Mouse (Mus musculus) induced T-regulatory cell, adult 2 months (primary cell): ENCODE data around the gene E130116L18Rik.
"Not testable (repeated sequence)": the region's sequence is repeated elsewhere in the genome, so short reads cannot be mapped to it uniquely, and the experiment has no call there.

Experiments
- DNase-seq: peaks from one replicate; pipeline ENCODE4 v3.0.0-alpha.2; 2012; ENCODE audit warnings: low read depth

The E130116L18Rik gene

GRCm38 (mm10) chr5:25222752-25223702 lies at the start of gene E130116L18Rik:
Gene E130116L18Rik, minus strand, starts transcription at chr5:25223153.
- DNase-seq, result peak; percentile 94

- no peak for DNase-seq
Measured at GRCm38 (mm10) chr5:25268258-25268888, 45.4 kb upstream of the E130116L18Rik start.

- no peak for DNase-seq
Measured at GRCm38 (mm10) chr5:25262266-25262665, 39.3 kb upstream of the E130116L18Rik start.

- no peak for DNase-seq
Measured at GRCm38 (mm10) chr5:25261452-25261851, 38.5 kb upstream of the E130116L18Rik start.

- DNase-seq, result no peak
Measured at GRCm38 (mm10) chr5:25256686-25257085, 33.7 kb upstream of the E130116L18Rik start.

GRCm38 (mm10) chr5:25254491-25254890 lies 31.5 kb upstream of the E130116L18Rik start:
- no peak for DNase-seq

- no peak for DNase-seq
Measured at GRCm38 (mm10) chr5:25252825-25253544, 30.0 kb upstream of the E130116L18Rik start.

GRCm38 (mm10) chr5:25252423-25252822 lies 29.5 kb upstream of the E130116L18Rik start:
- no peak for DNase-seq

- DNase-seq, result no peak
Measured at GRCm38 (mm10) chr5:25247036-25247435, 24.1 kb upstream of the E130116L18Rik start.

GRCm38 (mm10) chr5:25246473-25246865 lies 23.5 kb upstream of the E130116L18Rik start:
- no peak for DNase-seq

- DNase-seq, result no peak
Measured at GRCm38 (mm10) chr5:25245806-25246472, 23.0 kb upstream of the E130116L18Rik start.

GRCm38 (mm10) chr5:25243101-25243500 lies 20.1 kb upstream of the E130116L18Rik start:
- no peak for DNase-seq

- not testable (repeated sequence) for DNase-seq
Measured at GRCm38 (mm10) chr5:25224377-25224776, 1.4 kb upstream of the E130116L18Rik start.

GRCm38 (mm10) chr5:25221604-25222003 lies 1.3 kb downstream of the E130116L18Rik start, which contains the start of gene Galnt11:
Gene Galnt11, plus strand, starts transcription at chr5:25221904.
- no peak for DNase-seq

GRCm38 (mm10) chr5:25215006-25215405 lies 7.9 kb downstream of the E130116L18Rik start:
- DNase-seq, result no peak

GRCm38 (mm10) chr5:25213216-25213615 lies 9.7 kb downstream of the E130116L18Rik start:
- DNase-seq, result not testable (repeated sequence)

GRCm38 (mm10) chr5:25211872-25212271 lies 11.1 kb downstream of the E130116L18Rik start:
- DNase-seq, result no peak

GRCm38 (mm10) chr5:25190521-25190920 lies 32.4 kb downstream of the E130116L18Rik start:
- DNase-seq, result no peak

- DNase-seq, result peak; percentile 31
Measured at GRCm38 (mm10) chr5:25188802-25189201, 34.2 kb downstream of the E130116L18Rik start.

GRCm38 (mm10) chr5:25187727-25188126 lies 35.2 kb downstream of the E130116L18Rik start:
- DNase-seq, result no peak

GRCm38 (mm10) chr5:25184594-25184993 lies 38.4 kb downstream of the E130116L18Rik start:
- no peak for DNase-seq

GRCm38 (mm10) chr5:25183595-25183994 lies 39.4 kb downstream of the E130116L18Rik start:
- DNase-seq, result no peak
